17 mouse cellular contexts compared by ENCODE assay signal in the genomic region with DNA sequence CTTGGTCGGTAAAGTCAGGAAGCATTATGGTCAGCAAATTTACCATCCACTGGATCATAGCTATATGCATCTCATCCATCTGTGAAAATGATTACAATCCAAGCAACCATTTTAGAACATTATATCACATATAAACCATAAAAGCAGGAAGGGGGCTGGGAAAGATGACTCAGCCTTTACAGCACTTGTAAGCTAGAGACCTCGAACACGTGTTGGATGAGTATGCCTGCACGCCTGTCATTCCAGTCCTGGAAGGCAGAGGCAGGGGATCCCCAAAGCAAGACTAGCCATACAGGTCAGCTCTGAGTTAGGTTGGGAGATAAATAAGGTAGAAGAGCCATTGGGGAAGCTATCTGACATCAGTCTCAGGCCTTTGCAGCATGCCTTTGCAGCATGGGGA. TPM values are rescaled to one million over a fixed set of nuclear protein-coding genes. Genes with fewer than 3 reads are reported as not detected.
"Had no signal": no experiment of that assay in that cellular context is flagged by ENCODE, and none has a peak within 500 bp of the region (broad histone marks: within the 10 kb centered on the region; RNA-seq: fewer than 3 reads in every experiment).

No protein-coding gene starts in this region.

- DNase-seq: lung, adult 18-20 months; lung, embryonic 14.5 days; lung, postnatal 10 days; lung, postnatal 4 days; midbrain, embryonic 14.5 days; retina, postnatal 1 day; right cerebral cortex, adult 18-20 months; right cerebral cortex, postnatal 25 days; right cerebral cortex, postnatal 4 days; spleen, adult 18-20 months had no signal

RNA-seq across cellular contexts. Expression of a gene that starts 38.5 kb away (rescaled TPM):
- total RNA-seq: megakaryocyte, adult 5-6 weeks; megakaryocyte-erythroid progenitor cell, adult 5-6 weeks had no signal
- polyA plus RNA-seq: liver, embryonic 16.5 days; lung, embryonic 14.5 days; midbrain, embryonic 10.5 days; neural tube, embryonic 11.5 days; small intestine, adult 2 months; stomach, postnatal 0 days had no signal

RNA-seq across cellular contexts. Expression of a gene that starts 45.6 kb away (rescaled TPM):
- total RNA-seq: megakaryocyte, adult 5-6 weeks; megakaryocyte-erythroid progenitor cell, adult 5-6 weeks had no signal
- polyA plus RNA-seq: neural tube, embryonic 11.5 days; small intestine, adult 2 months had no signal
